In genomic region chr2:168059200-168059790, GRCm38 (mm10) we compare ENCODE assay signal across 18 mouse cellular contexts. TPM values are rescaled to one million over a fixed set of nuclear protein-coding genes. Genes with fewer than 3 reads are reported as not detected.
DNase-seq lines count a peak whose midpoint lies in the region; ATAC-seq and TF ChIP-seq lines count a peak whose summit lies in the region.
"Had no signal": no experiment of that assay in that cellular context is flagged by ENCODE, and none has a peak within 500 bp of the region (broad histone marks: within the 10 kb centered on the region; RNA-seq: fewer than 3 reads in every experiment).

No protein-coding gene starts in this region.

- no peaks in the 10 kb centered on the region for H3K9me3 ChIP-seq in heart, postnatal 0 days (replicated peaks; ENCODE audit: control insufficient read depth, low read length)
- peaks cover 10% of the 10 kb centered on the region; the same call in 1 of the 2 replicates for H3K9me3 ChIP-seq in heart, embryonic 12.5 days (replicated peaks)
- H3K9me3 ChIP-seq in lung, embryonic 16.5 days (ENCODE audit: control insufficient read depth, low read length), result peaks cover 3% of the 10 kb centered on the region; the same call in 1 of the 2 replicates
- H3K9me3 ChIP-seq: embryonic facial prominence, embryonic 13.5 days; forebrain, embryonic 12.5 days; neural tube, embryonic 15.5 days had no signal

- H3K9ac ChIP-seq in heart, postnatal 0 days (replicated peaks; ENCODE audit: low read depth, low read length), result no peak overlapping the region
- H3K9ac ChIP-seq in heart, embryonic 12.5 days, result no peak overlapping the region
- no peak overlapping the region for H3K9ac ChIP-seq in lung, embryonic 16.5 days (ENCODE audit: low read length)
- H3K9ac ChIP-seq: embryonic facial prominence, embryonic 13.5 days; forebrain, embryonic 12.5 days; hindbrain, embryonic 14.5 days; neural tube, embryonic 15.5 days had no signal

- H3K4me1 ChIP-seq in heart, postnatal 0 days (ENCODE audit: control insufficient read depth, insufficient read depth), result peaks cover 11% of the 10 kb centered on the region
- H3K4me1 ChIP-seq in heart, embryonic 12.5 days (replicated peaks), result peaks cover 26% of the 10 kb centered on the region
- H3K4me1 ChIP-seq in lung, embryonic 16.5 days (replicated peaks; ENCODE audit: control insufficient read depth, insufficient read depth, low read length), result peaks cover 20% of the 10 kb centered on the region
- H3K4me1 ChIP-seq: neural tube, embryonic 15.5 days had no signal

- WGBS in heart, postnatal 0 days, result 82% methylated on average over 6 of the region's 6 CpGs
- 79% methylated on average over 6 of the region's 6 CpGs for WGBS in heart, embryonic 12.5 days
- WGBS in lung, embryonic 16.5 days, result 78% methylated on average over 6 of the region's 6 CpGs

- TF ChIP-seq CTCF in heart, postnatal 0 days (IDR thresholded peaks at IDR 0.05; ENCODE audit: low read depth), result peak; percentile 15; the same call in 1 of the 2 replicates
- peak; percentile 67 for TF ChIP-seq CTCF in Patski (IDR thresholded peaks at IDR 0.05)

- H3K4me3 ChIP-seq in heart, postnatal 0 days (ENCODE audit: low read depth, low read length), result no peak overlapping the region
- no peak overlapping the region for H3K4me3 ChIP-seq in heart, embryonic 12.5 days
- no peak overlapping the region for H3K4me3 ChIP-seq in lung, embryonic 16.5 days (ENCODE audit: low read length)
- no peak overlapping the region for H3K4me3 ChIP-seq in myocyte
- H3K4me3 ChIP-seq: embryonic facial prominence, embryonic 13.5 days; forebrain, embryonic 12.5 days; neural tube, embryonic 15.5 days had no signal

- no peaks in the 10 kb centered on the region for H3K36me3 ChIP-seq in heart, postnatal 0 days (replicated peaks; ENCODE audit: control insufficient read depth, insufficient read depth, low read length)
- H3K36me3 ChIP-seq in heart, embryonic 12.5 days, result no peaks in the 10 kb centered on the region
- no peaks in the 10 kb centered on the region for H3K36me3 ChIP-seq in lung, embryonic 16.5 days (ENCODE audit: control insufficient read depth, insufficient read depth, low read length)
- no peaks in the 10 kb centered on the region for H3K36me3 ChIP-seq in myocyte (ENCODE audit: control insufficient read depth, insufficient read depth)
- H3K36me3 ChIP-seq: embryonic facial prominence, embryonic 13.5 days; forebrain, embryonic 12.5 days; neural tube, embryonic 15.5 days had no signal

- TF ChIP-seq EP300 in heart, postnatal 0 days (IDR thresholded peaks at IDR 0.05; ENCODE audit: low read depth), result no peak

- no peaks in the 10 kb centered on the region for H3K79me2 ChIP-seq in myocyte (ENCODE audit: control insufficient read depth, insufficient read depth)

- no peak for TF ChIP-seq POLR2A in myocyte (IDR thresholded peaks at IDR 0.05; ENCODE audit: insufficient read length, low read depth)

- DNase-seq in heart, postnatal 0 days (ENCODE audit: low spot score), result no peak
- no peak for DNase-seq in lung, postnatal 4 days
- DNase-seq in Patski (ENCODE audit: low read depth, low spot score), result no peak
- no peak for DNase-seq in T-cell, adult 2 months (ENCODE audit: low spot score)
- DNase-seq in spleen, adult 18-20 months, result no peak
- DNase-seq: cerebellum, adult 9-11 months; gastrocnemius, postnatal 14 days; lung, postnatal 14 days; thymus, postnatal 14 days had no signal

- in situ Hi-C loops in Patski (cut with MboI; ENCODE audit: low pct_unique_long_range_greater_than_20kb), result no loop called here

- no peak overlapping the region for H3K27ac ChIP-seq in heart, postnatal 0 days (ENCODE audit: low read depth)
- no peak overlapping the region for H3K27ac ChIP-seq in heart, embryonic 12.5 days (ENCODE audit: poor library complexity, severe bottlenecking)
- peak overlapping the region; percentile 46; the same call in 1 of the 2 replicates for H3K27ac ChIP-seq in lung, embryonic 16.5 days (ENCODE audit: low read length)
- H3K27ac ChIP-seq: embryonic facial prominence, embryonic 13.5 days; forebrain, embryonic 12.5 days; hindbrain, embryonic 14.5 days; neural tube, embryonic 15.5 days had no signal

- H3K27me3 ChIP-seq in heart, postnatal 0 days (ENCODE audit: control insufficient read depth, insufficient read depth, low read length), result no peaks in the 10 kb centered on the region
- no peaks in the 10 kb centered on the region for H3K27me3 ChIP-seq in heart, embryonic 12.5 days (replicated peaks)
- H3K27me3 ChIP-seq in lung, embryonic 16.5 days (ENCODE audit: control insufficient read depth, insufficient read depth, low read depth, low read length), result no peaks in the 10 kb centered on the region
- no peaks in the 10 kb centered on the region for H3K27me3 ChIP-seq in Patski
- no peaks in the 10 kb centered on the region for H3K27me3 ChIP-seq in myocyte (ENCODE audit: control insufficient read depth, insufficient read depth, insufficient read length)
- H3K27me3 ChIP-seq: embryonic facial prominence, embryonic 13.5 days; neural tube, embryonic 15.5 days had no signal

- ATAC-seq in heart, postnatal 0 days (ENCODE audit: insufficient read depth, low read depth), result no peak
- ATAC-seq in heart, embryonic 12.5 days (ENCODE audit: insufficient number of reproducible peaks, low FRiP score), result no peak
- ATAC-seq in lung, embryonic 16.5 days (ENCODE audit: low read depth), result no peak
- ATAC-seq in Patski, result no peak
- ATAC-seq: CD4-positive, CD25-positive, alpha-beta regulatory T cell, adult 4 months; midbrain, embryonic 16.5 days had no signal

- H3ac ChIP-seq in myocyte (ENCODE audit: control insufficient read depth, insufficient read length), result no peak overlapping the region

- CTCF ChIA-PET in Patski (lab: Charles Lee), result interaction anchor here (1.5 kb wide), 1 partner anchor 15 kb away, joined by 4 read pairs; no protein-coding TSS in a partner anchor

- H3K4me2 ChIP-seq in heart, postnatal 0 days (ENCODE audit: low read depth, low read length), result no peak overlapping the region
- no peak overlapping the region for H3K4me2 ChIP-seq in heart, embryonic 12.5 days
- no peak overlapping the region for H3K4me2 ChIP-seq in lung, embryonic 16.5 days (ENCODE audit: low read depth, low read length)
- peak overlapping the region; percentile 24 for H3K4me2 ChIP-seq in myocyte (ENCODE audit: low read depth)
- H3K4me2 ChIP-seq: embryonic facial prominence, embryonic 13.5 days; forebrain, embryonic 12.5 days; hindbrain, embryonic 14.5 days; neural tube, embryonic 15.5 days had no signal

- POLR2A ChIA-PET in Patski (lab: Charles Lee), result interaction anchor here (0.8 to 0.9 kb wide), 2 partner anchors 19 to 22 kb away, joined by 3 read pairs; no protein-coding TSS in a partner anchor

TF ChIP-seq in myocyte, 11 proteins besides CTCF, POLR2A, EP300 and RAD21:
- TF ChIP-seq MAX (IDR thresholded peaks at IDR 0.05; ENCODE audit: low read depth), result no peak
- TF ChIP-seq TCF12 (IDR thresholded peaks at IDR 0.05; ENCODE audit: insufficient read depth, poor library complexity, severe bottlenecking), result no peak
- TF ChIP-seq REST (IDR thresholded peaks at IDR 0.05; ENCODE audit: insufficient read depth, insufficient read length), result no peak
- TF ChIP-seq TCF3 (IDR thresholded peaks at IDR 0.05; ENCODE audit: insufficient read length, low read depth), result no peak
- TF ChIP-seq CEBPB (IDR thresholded peaks at IDR 0.05; ENCODE audit: insufficient read depth, poor library complexity, severe bottlenecking), result no peak
- TF ChIP-seq MYOD1 (IDR thresholded peaks at IDR 0.05; ENCODE audit: control insufficient read depth in 1 of 3, insufficient read length in 2 of 3, low read depth in 2 of 3), result no peak
- TF ChIP-seq POLR2AphosphoS2 (IDR thresholded peaks at IDR 0.05; ENCODE audit: insufficient read length, low read depth), result no peak
- no peak for TF ChIP-seq E2F4 (IDR thresholded peaks at IDR 0.05; ENCODE audit: insufficient read depth)
- TF ChIP-seq SRF (IDR thresholded peaks at IDR 0.05; ENCODE audit: control insufficient read depth, insufficient read length, low read depth), result no peak
- TF ChIP-seq MYOG (IDR thresholded peaks at IDR 0.05; ENCODE audit: control insufficient read depth in 1 of 3, insufficient read depth in 1 of 3, insufficient read length in 2 of 3, low read depth in 2 of 3), result no peak
- no peak for TF ChIP-seq USF1 (IDR thresholded peaks at IDR 0.05; ENCODE audit: low read depth)

RNA-seq across cellular contexts. Expression of gene Pard6b, which starts 21.5 kb away (rescaled TPM):
- total RNA-seq in heart, postnatal 0 days (2014; rRNA removed; ENCODE audit: low replicate concordance), result 4.4 and 6.5 TPM in 2 replicates
- 3.3 and 3.5 TPM in 2 replicates for polyA plus RNA-seq in heart, postnatal 0 days (2015; fragmentation: Nextera tagmentation; extraction: Ambion mirVana)
- 13.0 and 13.2 TPM in 2 replicates for polyA plus RNA-seq in heart, embryonic 12.5 days (2016; fragmentation: Nextera tagmentation; extraction: Ambion mirVana)
- 11.4 and 12.6 TPM in 2 replicates for polyA plus RNA-seq in lung, embryonic 16.5 days (2015; fragmentation: Nextera tagmentation; extraction: Ambion mirVana)
- polyA plus RNA-seq in Patski (2021) (40.3 TPM), myocyte (2012; fragmentation: generic; extraction: Trizol) (0.11 TPM)

RNA-seq across cellular contexts. Expression of gene Ripor3, which starts 48.9 kb away (rescaled TPM):
- total RNA-seq in heart, postnatal 0 days (2014; rRNA removed; ENCODE audit: low replicate concordance), result 1.2 and 1.9 TPM in 2 replicates
- 0.29 and 0.36 TPM in 2 replicates for polyA plus RNA-seq in heart, postnatal 0 days (2015; fragmentation: Nextera tagmentation; extraction: Ambion mirVana)
- 1.3 and 1.5 TPM in 2 replicates for polyA plus RNA-seq in heart, embryonic 12.5 days (2016; fragmentation: Nextera tagmentation; extraction: Ambion mirVana)
- polyA plus RNA-seq in lung, embryonic 16.5 days (2015; fragmentation: Nextera tagmentation; extraction: Ambion mirVana), result 2.0 and 2.5 TPM in 2 replicates
- polyA plus RNA-seq in Patski (2021) (0.39 TPM), myocyte (2012; fragmentation: generic; extraction: Trizol) (0.94 TPM)
